Mouse (Mus musculus): ENCODE measurements around the gene Samd8.

The Samd8 gene

DNA sequence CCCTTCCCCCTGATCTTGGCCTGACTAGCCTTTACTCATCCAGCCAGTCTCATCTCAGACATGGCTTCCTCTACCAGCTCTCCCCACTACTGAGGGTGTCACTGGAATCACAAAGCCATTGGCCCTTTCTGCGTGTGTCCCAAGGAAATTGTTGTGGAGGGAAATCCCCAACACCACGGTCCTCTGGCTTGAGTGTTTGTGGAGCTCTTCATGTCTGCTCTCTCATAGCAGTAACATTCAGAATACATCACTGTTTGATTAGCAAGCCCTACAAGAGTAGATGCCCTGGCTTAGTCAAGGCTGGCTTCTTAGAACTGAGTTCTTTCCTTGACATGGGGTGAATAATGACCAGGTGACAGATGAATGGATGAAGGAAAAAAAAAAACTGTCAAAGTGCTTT lies 3.5 kb upstream of the Samd8 start:
- no peak for DNase-seq

DNA sequence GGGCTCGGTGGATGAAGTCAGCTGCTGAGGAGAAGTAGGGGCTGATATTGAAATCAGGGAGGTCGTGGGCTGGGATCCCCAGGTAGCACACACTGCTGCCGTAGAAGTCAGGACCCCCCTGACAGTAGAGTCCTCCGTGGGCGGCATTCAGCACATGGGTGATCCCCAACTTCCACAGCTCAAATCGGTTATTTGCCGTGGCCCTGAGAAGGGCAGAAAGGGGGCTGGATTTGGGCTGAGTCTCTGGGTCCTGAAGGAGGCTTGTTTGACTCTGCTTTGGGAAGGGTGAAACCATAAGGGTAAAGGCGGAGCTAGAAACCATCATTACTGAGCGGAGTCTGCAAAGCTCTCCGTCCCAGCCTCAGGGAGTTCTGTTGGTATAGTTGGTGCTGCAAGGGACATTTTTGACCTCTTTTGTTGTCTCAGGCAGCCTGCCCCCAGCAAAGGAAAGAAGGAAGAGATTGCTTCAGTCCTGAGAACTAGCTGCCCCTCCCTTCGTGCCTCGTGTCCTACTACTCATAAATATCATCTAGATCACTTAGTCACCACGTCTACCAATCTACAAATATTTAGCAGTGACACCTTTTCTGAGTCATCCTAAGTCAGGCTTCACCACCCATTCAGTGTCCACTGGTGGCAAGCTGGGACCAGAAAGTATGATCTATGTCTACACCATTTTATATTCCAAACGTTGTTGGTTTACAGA lies 2.7 kb upstream of the Samd8 start:
- DNase-seq: no peak

GRCm38 (mm10) chr14:21748142-21748870 lies 2.0 kb upstream of the Samd8 start:
- peak in 1 of 2 experiments; percentile 71 for DNase-seq

DNA sequence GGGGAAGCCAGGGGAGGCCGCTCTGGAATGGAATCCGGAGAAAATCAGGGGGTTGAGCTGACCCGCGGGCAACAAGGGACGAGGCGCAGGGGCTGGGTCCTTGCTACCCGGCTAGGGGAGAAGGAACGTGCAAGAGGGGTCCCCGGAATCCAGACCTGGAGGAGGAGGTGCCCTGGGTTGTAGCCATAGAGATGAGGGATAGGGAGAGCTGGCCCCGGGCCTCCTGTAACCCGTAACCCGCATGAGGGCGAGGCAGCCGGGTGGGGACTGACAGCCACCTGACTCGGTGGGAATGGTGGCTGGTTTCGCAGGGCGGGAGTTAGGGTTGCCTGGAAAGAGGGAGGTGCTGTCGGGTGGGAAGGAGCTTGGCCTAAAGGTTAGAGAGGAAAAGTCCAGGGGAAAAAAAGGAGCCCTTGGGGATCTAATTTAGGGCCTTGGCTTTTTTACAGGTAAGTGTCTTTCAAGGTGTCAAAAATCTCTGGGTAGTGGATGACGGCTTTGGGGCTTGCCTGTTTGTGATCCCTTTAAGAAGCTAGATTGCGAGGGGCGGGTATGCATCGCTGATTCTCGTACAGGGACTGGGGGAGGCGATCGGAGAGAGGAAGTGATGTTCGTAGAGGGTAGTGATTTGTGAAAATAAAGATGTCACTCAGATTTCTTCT lies 681 bp downstream of the Samd8 start, which contains the start of gene Dusp13:
Gene Dusp13, minus strand, starts transcription at position 301 of the 662 bp plus-strand sequence.
- peak; percentile 70 to 78 for DNase-seq

- DNase-seq: no peak
Observed at GRCm38 (mm10) chr14:21752411-21752810, 2.1 kb downstream of the Samd8 start.

DNA sequence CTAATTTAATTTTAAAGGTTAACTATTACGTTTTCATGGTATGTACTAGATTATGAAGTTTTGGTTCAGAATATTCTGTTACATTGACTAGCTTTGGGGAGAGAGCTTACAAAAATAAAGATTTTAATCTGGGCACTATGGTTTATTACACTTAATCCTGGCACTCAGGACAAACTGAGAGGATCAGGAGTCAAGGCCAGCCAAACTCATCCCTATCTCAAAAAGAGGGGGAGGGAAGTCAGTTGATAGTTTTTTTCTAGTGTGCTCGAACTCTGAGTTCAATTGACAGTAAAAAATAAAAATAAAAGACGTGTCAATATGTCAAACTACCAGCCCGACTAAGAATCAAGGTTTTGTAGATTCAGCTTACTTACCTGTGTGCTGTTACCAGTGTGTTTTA lies 3.0 kb downstream of the Samd8 start:
- DNase-seq: no peak

DNA sequence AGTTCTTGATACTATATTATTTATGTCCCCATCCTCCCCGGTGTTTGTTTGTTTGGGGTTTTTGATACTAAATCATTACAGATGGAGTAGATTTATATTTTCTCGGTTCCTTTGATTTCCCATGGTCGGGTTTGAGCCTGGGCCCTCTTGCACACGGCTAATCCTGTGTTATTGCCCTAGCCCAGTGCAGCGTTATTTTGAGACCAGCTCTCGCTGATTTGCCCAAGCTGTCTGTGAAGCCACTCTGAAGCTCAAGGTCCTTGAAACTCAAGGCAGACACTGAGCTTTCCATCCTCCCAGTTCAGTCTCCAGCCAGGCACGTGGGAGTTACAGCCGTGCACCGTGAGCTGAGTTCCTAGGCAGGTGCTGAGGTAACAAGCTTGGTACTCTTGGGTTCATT lies 11.2 kb downstream of the Samd8 start:
- no peak for DNase-seq

DNA sequence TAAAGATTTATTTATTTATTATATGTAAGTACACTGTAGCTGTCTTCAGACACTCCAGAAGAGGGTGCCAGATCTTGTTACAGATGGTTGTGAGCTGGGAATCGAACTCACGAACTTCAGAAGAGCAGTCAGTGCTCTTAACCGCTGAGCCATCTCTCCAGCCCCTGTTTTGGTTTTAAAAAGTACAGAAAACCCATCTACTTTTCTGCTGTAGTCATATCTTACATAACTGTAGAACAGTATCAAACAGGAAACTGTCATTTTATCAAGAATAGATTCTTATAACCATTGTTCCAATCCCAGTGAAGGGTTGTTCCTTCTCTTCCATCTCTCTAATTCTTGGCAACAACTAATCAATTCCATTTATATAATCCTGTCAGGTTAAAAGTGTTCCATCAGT lies 13.4 kb downstream of the Samd8 start:
- no peak for DNase-seq

GRCm38 (mm10) chr14:21764646-21765045 lies 14.3 kb downstream of the Samd8 start:
- DNase-seq: no peak

DNA sequence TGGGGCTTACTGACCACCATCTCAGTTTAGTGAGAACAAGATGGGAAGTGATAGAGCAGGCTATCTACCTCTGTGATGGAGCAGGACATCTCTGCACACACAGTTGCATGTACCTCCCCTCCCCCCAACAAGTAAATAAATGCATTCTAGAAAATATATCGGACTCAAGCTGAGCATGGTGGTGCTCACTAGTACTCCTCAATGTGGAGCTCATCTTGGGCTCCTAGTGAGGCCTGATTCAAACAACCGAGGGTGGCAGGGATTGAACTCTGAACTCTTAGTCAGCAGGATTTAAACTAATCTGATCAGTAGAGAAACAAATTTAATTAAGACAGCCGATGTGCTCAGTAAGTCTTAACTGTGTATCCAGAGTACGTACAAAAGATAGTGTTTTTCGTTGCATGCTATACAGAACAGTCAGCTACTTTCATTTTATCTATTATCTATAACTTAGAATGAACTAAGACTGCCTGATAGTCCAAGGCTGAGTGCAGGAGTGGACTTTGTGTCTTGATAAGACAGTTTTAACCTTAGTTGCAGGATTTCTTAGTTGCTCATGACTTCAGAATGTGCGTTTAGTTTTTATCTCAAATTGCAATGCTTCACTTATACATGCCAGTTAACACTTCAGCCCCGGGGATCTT lies 15.5 kb downstream of the Samd8 start:
- DNase-seq: no peak

DNA sequence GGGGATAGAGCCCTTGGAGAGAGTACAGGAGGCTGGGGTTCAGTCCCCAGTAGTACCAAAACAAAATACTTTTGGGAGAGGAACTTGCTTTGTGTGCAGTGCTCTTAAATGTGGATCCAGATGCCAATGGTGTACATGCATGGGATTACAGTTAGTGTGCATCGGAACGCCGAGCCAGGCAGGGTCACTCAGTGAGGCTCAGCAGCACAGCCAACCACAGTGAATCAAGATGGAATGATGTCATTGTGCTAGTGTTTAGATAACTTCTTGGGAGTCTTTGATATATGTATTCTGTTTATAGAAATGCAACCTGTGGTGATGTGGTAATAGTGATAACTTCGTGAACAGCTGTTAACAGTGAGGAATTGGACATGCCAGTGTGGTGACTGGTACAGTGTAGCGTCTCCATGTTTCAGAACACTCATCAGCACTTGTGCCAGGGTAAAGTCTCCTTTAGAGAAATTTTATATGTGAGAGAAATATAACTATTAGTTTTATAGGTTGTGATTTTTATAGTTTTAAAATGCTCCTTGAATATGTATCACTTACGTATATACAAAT lies 16.1 kb downstream of the Samd8 start:
- no peak for DNase-seq

DNA sequence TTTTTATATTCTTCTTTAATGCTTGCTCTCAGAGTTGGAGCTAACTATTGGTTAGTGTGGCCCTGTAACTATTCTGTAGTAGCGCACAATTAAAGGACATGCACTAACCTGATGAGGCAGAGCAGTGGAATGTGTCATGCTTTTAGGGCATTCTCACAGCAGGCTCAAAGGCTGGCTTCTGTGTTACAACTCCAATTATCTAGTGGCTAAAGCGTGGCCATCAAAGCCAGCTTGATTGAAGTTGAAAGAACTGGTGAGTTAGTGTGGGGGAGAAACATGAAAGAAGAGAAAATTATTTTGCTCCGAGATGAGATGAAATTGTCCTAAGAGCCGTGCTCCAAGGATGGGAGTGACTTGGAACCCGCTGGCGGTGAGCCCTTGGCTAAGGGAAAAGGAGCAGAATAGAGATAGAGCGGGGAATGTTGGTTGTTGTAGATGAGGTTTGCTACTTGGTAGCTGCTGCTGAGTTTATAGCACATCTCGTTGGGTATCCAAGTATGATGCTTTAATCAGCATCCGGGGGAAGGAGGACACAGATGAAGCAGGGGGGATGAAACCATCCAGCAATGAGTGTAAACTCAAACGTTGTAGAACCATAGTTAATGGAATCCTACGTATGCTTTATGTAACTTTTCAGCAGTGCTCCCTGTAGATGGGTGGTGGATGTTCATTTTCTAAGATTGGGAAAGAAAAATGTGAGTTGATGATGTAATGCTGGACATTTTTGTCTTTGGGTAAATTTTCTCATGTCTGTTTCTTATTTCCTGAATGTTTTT lies 22.4 kb downstream of the Samd8 start:
- no peak for DNase-seq

GRCm38 (mm10) chr14:21773946-21774345 lies 23.6 kb downstream of the Samd8 start:
- peak in 1 of 2 experiments; percentile 47 for DNase-seq

DNA sequence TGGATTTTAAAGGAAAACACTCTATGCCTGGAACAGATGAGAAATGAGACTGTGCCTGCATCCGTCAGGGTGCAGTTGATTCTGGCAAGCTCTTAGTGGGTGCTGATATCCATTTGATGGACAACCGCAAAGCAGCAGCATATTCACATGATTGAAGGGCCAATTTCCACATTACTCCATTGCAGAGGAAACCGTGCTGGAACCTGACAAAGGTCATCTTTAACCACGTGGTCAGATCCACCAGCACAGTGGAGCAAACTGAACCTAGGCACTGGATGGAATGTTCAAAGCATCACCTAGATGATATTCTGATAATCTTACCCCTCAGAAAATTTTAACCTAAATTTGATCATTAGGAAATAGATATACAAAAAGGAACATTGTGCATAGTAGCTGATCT lies 25.9 kb downstream of the Samd8 start:
- DNase-seq: peak in 1 of 2 experiments; percentile 35

- peak; percentile 63 to 71 for DNase-seq
Observed at GRCm38 (mm10) chr14:21786500-21786899, 36.2 kb downstream of the Samd8 start.

DNA sequence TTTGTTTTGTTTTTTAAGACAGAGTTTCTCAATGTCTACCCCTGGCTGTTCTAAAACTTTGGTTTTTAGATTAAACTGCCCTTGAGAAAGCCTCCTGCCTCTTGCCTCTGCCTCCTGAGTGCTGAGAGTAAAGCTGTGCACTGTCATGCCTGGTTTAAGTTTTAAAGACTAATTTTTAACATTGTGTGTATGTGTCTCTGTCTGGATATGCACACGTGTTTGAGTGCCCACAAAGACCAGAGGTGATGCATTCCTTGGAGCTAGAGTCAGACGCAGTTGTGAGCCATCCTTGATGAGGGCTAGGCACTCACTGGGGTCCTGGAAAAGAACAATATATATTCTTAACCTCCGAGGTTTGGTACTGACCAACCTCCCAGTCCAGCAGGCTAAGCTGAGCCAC lies 37.0 kb downstream of the Samd8 start:
- peak; percentile 39 to 56 for DNase-seq

DNA sequence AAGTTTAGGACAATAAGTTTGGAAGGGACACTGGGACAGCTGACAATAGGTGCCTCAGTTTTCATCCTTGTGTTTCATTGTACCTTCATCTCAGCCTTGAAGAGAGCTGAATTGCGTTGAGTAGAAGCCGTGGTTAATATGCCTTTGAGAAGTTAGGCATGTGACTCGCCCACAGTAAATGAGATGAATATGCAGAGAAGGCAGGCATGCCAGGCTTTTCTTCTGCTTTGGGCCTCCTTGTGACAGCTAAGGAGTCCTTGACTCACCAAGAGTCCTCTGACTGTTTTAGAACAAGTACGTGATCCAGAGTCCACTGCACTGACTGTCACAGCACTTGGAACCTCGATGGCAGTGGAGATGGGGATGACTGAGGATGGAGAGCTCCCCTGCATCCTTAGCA lies 37.8 kb downstream of the Samd8 start:
- no peak for DNase-seq

GRCm38 (mm10) chr14:21790585-21791251 lies 40.4 kb downstream of the Samd8 start:
- no peak for DNase-seq

DNA sequence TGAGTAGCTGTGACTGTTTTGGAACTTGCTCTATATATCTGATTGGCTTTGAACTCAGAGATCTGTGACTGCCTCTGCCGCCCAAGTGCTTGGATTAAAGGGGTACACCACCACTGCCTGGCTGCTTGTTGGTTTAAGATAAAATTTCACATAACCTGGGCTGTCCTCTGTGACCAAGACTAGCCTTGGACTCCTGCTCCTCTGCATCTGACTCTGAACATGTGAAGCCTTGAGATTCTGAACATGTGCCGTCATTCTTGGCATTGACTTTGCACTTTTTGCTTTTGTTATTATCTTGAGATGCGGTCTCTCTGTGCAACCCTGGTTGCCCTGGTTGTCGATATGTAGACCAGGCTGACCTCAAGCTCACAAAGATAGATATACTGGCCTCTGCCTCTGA lies 41.4 kb downstream of the Samd8 start:
- DNase-seq: no peak

- no peak for DNase-seq
Observed at GRCm38 (mm10) chr14:21792250-21792649, 41.9 kb downstream of the Samd8 start.

DNA sequence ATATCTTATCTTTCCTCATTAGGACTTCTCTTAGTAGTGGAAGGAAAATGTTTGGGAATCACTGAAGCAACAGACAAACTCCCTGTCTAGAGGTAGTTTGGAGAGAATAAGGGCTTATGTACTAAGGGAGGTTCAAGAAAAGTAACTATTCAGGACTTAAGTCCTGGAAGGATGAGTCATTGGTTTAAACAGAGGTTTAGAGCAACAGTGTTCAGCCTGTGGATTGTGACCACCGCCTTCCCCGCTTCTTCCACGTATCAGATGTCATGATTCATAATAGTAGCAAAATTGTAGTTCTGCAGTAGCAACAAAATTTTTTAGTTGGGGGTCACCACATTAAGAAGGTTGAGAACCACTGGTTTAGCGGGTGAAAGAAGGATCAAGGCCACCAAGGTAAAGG lies 50.3 kb downstream of the Samd8 start:
- DNase-seq: no peak

GRCm38 (mm10) chr14:21801624-21802023 lies 51.3 kb downstream of the Samd8 start:
- DNase-seq: no peak

All from kidney, adult 8-10 months (tissue).